ENCODE assay signal across 20 mouse cellular contexts in genomic region chr8:122883671-122884070, GRCm38 (mm10). TPM values are rescaled to one million over a fixed set of nuclear protein-coding genes. Genes with fewer than 3 reads are reported as not detected.
"Had no signal": no experiment of that assay in that cellular context is flagged by ENCODE, and none has a peak within 500 bp of the region (broad histone marks: within the 10 kb centered on the region; RNA-seq: fewer than 3 reads in every experiment).

No protein-coding gene starts in this region.

- H3K27me3 ChIP-seq: lung, embryonic 15.5 days; megakaryocyte, embryonic 14.5 days; midbrain, embryonic 13.5 days; midbrain, embryonic 15.5 days; neural tube, embryonic 12.5 days; stomach, embryonic 15.5 days had no signal

- H3K4me2 ChIP-seq: lung, embryonic 15.5 days; midbrain, embryonic 11.5 days; midbrain, embryonic 13.5 days; midbrain, embryonic 15.5 days; neural tube, embryonic 12.5 days; stomach, embryonic 15.5 days had no signal

- H3K4me1 ChIP-seq: lung, embryonic 15.5 days; midbrain, embryonic 13.5 days; midbrain, embryonic 15.5 days; stomach, embryonic 15.5 days had no signal

- H3K4me3 ChIP-seq: lung, embryonic 15.5 days; megakaryocyte, embryonic 14.5 days; midbrain, embryonic 13.5 days; midbrain, embryonic 15.5 days; neural tube, embryonic 12.5 days; stomach, embryonic 15.5 days had no signal

- H3K27ac ChIP-seq: lung, embryonic 15.5 days; macrophage; midbrain, embryonic 13.5 days; midbrain, embryonic 15.5 days; neural tube, embryonic 12.5 days; stomach, embryonic 15.5 days; stomach, postnatal 0 days had no signal

- DNase-seq: lung, postnatal 14 days; lung, postnatal 36 days; right cerebral cortex, postnatal 14 days; thymus, adult 2 months; thymus, postnatal 25 days; thymus, postnatal 4 days had no signal

- H3K9ac ChIP-seq: lung, embryonic 15.5 days; midbrain, embryonic 13.5 days; midbrain, embryonic 15.5 days; neural tube, embryonic 12.5 days; stomach, embryonic 15.5 days had no signal

- ATAC-seq: lung, postnatal 0 days; midbrain, embryonic 13.5 days; midbrain, embryonic 15.5 days had no signal

- H3K9me3 ChIP-seq: lung, embryonic 15.5 days; megakaryocyte, embryonic 14.5 days; midbrain, embryonic 13.5 days; midbrain, embryonic 15.5 days; neural tube, embryonic 12.5 days; stomach, embryonic 15.5 days had no signal

RNA-seq across cellular contexts. Expression of gene Cdh15, which starts 35.9 kb away (rescaled TPM):
- total RNA-seq: megakaryocyte progenitor cell, adult 5-6 weeks; monocyte, adult 5-6 weeks; neutrophil, adult 5-6 weeks had no signal
- polyA plus RNA-seq: macrophage; spleen, adult 2 months had no signal
